26 mouse cellular contexts compared by ENCODE assay signal in the genomic region with DNA sequence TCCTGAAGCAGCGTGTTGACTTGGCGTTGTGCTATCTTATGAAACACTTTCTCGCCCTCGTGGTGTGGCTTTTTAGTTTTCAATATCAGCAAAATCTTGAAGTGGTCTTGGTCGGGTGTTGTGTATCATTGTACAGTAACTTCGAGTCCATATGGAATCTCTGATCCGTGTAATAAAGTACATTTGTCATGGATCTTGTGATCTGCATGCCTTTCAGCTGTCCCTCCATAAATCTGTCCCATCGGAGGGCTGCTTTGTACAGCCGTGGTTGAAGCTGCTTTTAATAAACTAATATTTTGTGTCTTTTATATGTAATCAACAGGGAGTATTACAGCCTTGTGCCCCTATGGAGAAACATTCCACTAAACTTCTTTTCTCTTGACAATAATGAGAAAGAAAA. TPM values are rescaled to one million over a fixed set of nuclear protein-coding genes. Genes with fewer than 3 reads are reported as not detected.
DNase-seq lines count a peak whose midpoint lies in the region; ATAC-seq and TF ChIP-seq lines count a peak whose summit lies in the region.
"Had no signal": no experiment of that assay in that cellular context is flagged by ENCODE, and none has a peak within 500 bp of the region (broad histone marks: within the 10 kb centered on the region; RNA-seq: fewer than 3 reads in every experiment).

No protein-coding gene starts in this region.

- intact Hi-C loops in heart, postnatal 36 days (cut with DNase I), result no loop called here

- 0 out of 2 replicates have a peak overlapping the region, but pooled peaks have one; percentile 3 for H3K4me2 ChIP-seq in embryonic facial prominence, embryonic 15.5 days (replicated peaks)
- H3K4me2 ChIP-seq in limb, embryonic 13.5 days (replicated peaks), result no peak overlapping the region
- H3K4me2 ChIP-seq in myocyte (ENCODE audit: low read depth), result peak overlapping the region; percentile 54
- H3K4me2 ChIP-seq: embryonic facial prominence, embryonic 12.5 days; forebrain, embryonic 13.5 days; heart, embryonic 12.5 days; heart, embryonic 15.5 days; hindbrain, embryonic 14.5 days; intestine, embryonic 15.5 days had no signal

- H3K36me3 ChIP-seq in embryonic facial prominence, embryonic 15.5 days, result no peaks in the 10 kb centered on the region
- H3K36me3 ChIP-seq in limb, embryonic 13.5 days, result peaks cover 9% of the 10 kb centered on the region
- peaks cover 15% of the 10 kb centered on the region for H3K36me3 ChIP-seq in myocyte (ENCODE audit: control insufficient read depth, insufficient read depth)
- no peaks in the 10 kb centered on the region; the same call in 1 of the 2 replicates for H3K36me3 ChIP-seq in kidney, adult 2 months (ENCODE audit: control insufficient read depth, insufficient read depth, low read length)
- H3K36me3 ChIP-seq: embryonic facial prominence, embryonic 12.5 days; heart, embryonic 15.5 days; intestine, embryonic 15.5 days had no signal

- ATAC-seq in embryonic facial prominence, embryonic 15.5 days (ENCODE audit: insufficient number of reproducible peaks, low FRiP score, low TSS enrichment, low read depth), result no peak
- peak; percentile 54 for ATAC-seq in limb, embryonic 13.5 days (ENCODE audit: low FRiP score, low read depth)
- ATAC-seq: activated CD4-positive, CD25-positive, alpha-beta regulatory T cell, adult 4 months; CD4-positive, CD25-positive, alpha-beta regulatory T cell, adult 4 months; forebrain, embryonic 13.5 days; forebrain, embryonic 16.5 days; intestine, embryonic 15.5 days had no signal

- 35% methylated on average over 9 of the region's 9 CpGs for WGBS in embryonic facial prominence, embryonic 15.5 days
- 48% methylated on average over 9 of the region's 9 CpGs for WGBS in limb, embryonic 13.5 days
- WGBS in kidney, adult 2 months, result 64% methylated on average over 9 of the region's 9 CpGs

- peak; percentile 33 for DNase-seq in heart, adult 11 months
- DNase-seq in heart, postnatal 36 days, result no peak
- DNase-seq in spleen, adult 12 weeks (ENCODE audit: low spot score), result no peak
- no peak for DNase-seq in c-Kit-positive CD71-positive TER-119-positive erythroid progenitor cells, embryonic 14.5 days (ENCODE audit: low spot score)
- DNase-seq in kidney, adult 2 months, result no peak
- DNase-seq: adrenal gland, adult 8-10 months; adrenal gland, postnatal 25 days; cerebellum, adult 18-20 months; cerebellum, adult 9-10 months; cerebellum, postnatal 14 days; gastrocnemius, postnatal 10 days; gastrocnemius, postnatal 36 days; heart, postnatal 10 days; heart, postnatal 4 days had no signal

- no peak for TF ChIP-seq POLR2A in myocyte (IDR thresholded peaks at IDR 0.05; ENCODE audit: insufficient read length, low read depth)
- no peak for TF ChIP-seq POLR2A in kidney, adult 2 months (IDR thresholded peaks at IDR 0.05; ENCODE audit: low read depth, low read length)

- no peak overlapping the region for H3K27ac ChIP-seq in embryonic facial prominence, embryonic 15.5 days (replicated peaks)
- no peak overlapping the region for H3K27ac ChIP-seq in limb, embryonic 13.5 days
- no peak overlapping the region for H3K27ac ChIP-seq in kidney, adult 2 months (ENCODE audit: insufficient read depth, low read depth, low read length)
- H3K27ac ChIP-seq: embryonic facial prominence, embryonic 12.5 days; forebrain, embryonic 13.5 days; heart, embryonic 15.5 days; hindbrain, embryonic 14.5 days; intestine, embryonic 15.5 days had no signal

- H3K4me3 ChIP-seq in embryonic facial prominence, embryonic 15.5 days (replicated peaks), result no peak overlapping the region
- H3K4me3 ChIP-seq in limb, embryonic 13.5 days, result no peak overlapping the region
- no peak overlapping the region for H3K4me3 ChIP-seq in myocyte
- H3K4me3 ChIP-seq in kidney, adult 2 months (ENCODE audit: insufficient read depth, low read depth, low read length), result no peak overlapping the region
- H3K4me3 ChIP-seq: embryonic facial prominence, embryonic 12.5 days; forebrain, embryonic 13.5 days; heart, embryonic 12.5 days; heart, embryonic 15.5 days; intestine, embryonic 15.5 days had no signal

- no peak overlapping the region for H3ac ChIP-seq in myocyte (ENCODE audit: control insufficient read depth, insufficient read length)

- H3K27me3 ChIP-seq in embryonic facial prominence, embryonic 15.5 days, result no peaks in the 10 kb centered on the region
- peaks cover 3% of the 10 kb centered on the region; the same call in 1 of the 2 replicates for H3K27me3 ChIP-seq in limb, embryonic 13.5 days
- H3K27me3 ChIP-seq in myocyte (ENCODE audit: control insufficient read depth, insufficient read depth, insufficient read length), result peaks cover 15% of the 10 kb centered on the region
- no peaks in the 10 kb centered on the region for H3K27me3 ChIP-seq in kidney, adult 2 months (replicated peaks; ENCODE audit: control insufficient read depth, insufficient read depth, low read length)
- H3K27me3 ChIP-seq: forebrain, embryonic 13.5 days; heart, embryonic 12.5 days; heart, embryonic 15.5 days; intestine, embryonic 15.5 days had no signal

- H3K4me1 ChIP-seq in embryonic facial prominence, embryonic 15.5 days, result no peaks in the 10 kb centered on the region
- peaks cover 40% of the 10 kb centered on the region for H3K4me1 ChIP-seq in limb, embryonic 13.5 days
- H3K4me1 ChIP-seq in kidney, adult 2 months (ENCODE audit: control insufficient read depth, insufficient read depth, low read length), result no peaks in the 10 kb centered on the region
- H3K4me1 ChIP-seq: forebrain, embryonic 13.5 days had no signal

- TF ChIP-seq CTCF in kidney, adult 2 months (conservative IDR thresholded peaks at IDR 0.05; ENCODE audit: insufficient read depth, insufficient read length, low read depth, low read length), result no peak

- H3K79me2 ChIP-seq in myocyte (ENCODE audit: control insufficient read depth, insufficient read depth), result no peaks in the 10 kb centered on the region

- H3K9me3 ChIP-seq in embryonic facial prominence, embryonic 15.5 days (replicated peaks), result no peaks in the 10 kb centered on the region
- H3K9me3 ChIP-seq in limb, embryonic 13.5 days, result no peaks in the 10 kb centered on the region
- H3K9me3 ChIP-seq: embryonic facial prominence, embryonic 12.5 days; forebrain, embryonic 13.5 days; heart, embryonic 12.5 days; heart, embryonic 15.5 days; intestine, embryonic 15.5 days had no signal

- no peak overlapping the region for H3K9ac ChIP-seq in embryonic facial prominence, embryonic 15.5 days
- no peak overlapping the region for H3K9ac ChIP-seq in limb, embryonic 13.5 days
- H3K9ac ChIP-seq: embryonic facial prominence, embryonic 12.5 days; forebrain, embryonic 13.5 days; heart, embryonic 12.5 days; heart, embryonic 15.5 days; hindbrain, embryonic 14.5 days; intestine, embryonic 15.5 days had no signal

TF ChIP-seq in myocyte, 11 proteins besides CTCF, POLR2A, EP300 and RAD21:
- TF ChIP-seq MYOD1 (IDR thresholded peaks at IDR 0.05; ENCODE audit: control insufficient read depth in 1 of 3, insufficient read length in 2 of 3, low read depth in 2 of 3) (peak in 1 of 3 experiments; percentile 1), MYOG (IDR thresholded peaks at IDR 0.05; ENCODE audit: control insufficient read depth in 1 of 3, insufficient read depth in 1 of 3, insufficient read length in 2 of 3, low read depth in 2 of 3) (no peak)

RNA-seq across cellular contexts. Expression of a gene that starts 10.0 kb away (rescaled TPM):
- total RNA-seq in heart, postnatal 36 days (2021), result 10 to 100 TPM in 1 of 2 experiments, 1 to 10 TPM in 1; 8.7 to 10.5 TPM
- 51.3 and 52.5 TPM in 2 replicates for polyA plus RNA-seq in embryonic facial prominence, embryonic 15.5 days (2015; fragmentation: Nextera tagmentation; extraction: Ambion mirVana)
- polyA plus RNA-seq in limb, embryonic 13.5 days (2015; fragmentation: Nextera tagmentation; extraction: Ambion mirVana), result 48.5 and 50.7 TPM in 2 replicates
- polyA plus RNA-seq in myocyte (2012; fragmentation: generic; extraction: Trizol), result 28.3 TPM
- polyA plus RNA-seq in kidney, adult 2 months (2012; rRNA removed), result 5.9 and 9.5 TPM in 2 replicates

RNA-seq across cellular contexts. Expression of a gene that starts 34.9 kb away (rescaled TPM):
- 1 to 10 TPM; 3.1 to 4.6 TPM for total RNA-seq in heart, postnatal 36 days (2021)
- polyA plus RNA-seq in embryonic facial prominence, embryonic 15.5 days (2015; fragmentation: Nextera tagmentation; extraction: Ambion mirVana), result 2.5 and 2.8 TPM in 2 replicates
- polyA plus RNA-seq in limb, embryonic 13.5 days (2015; fragmentation: Nextera tagmentation; extraction: Ambion mirVana), result 1.6 and 1.8 TPM in 2 replicates
- polyA plus RNA-seq in myocyte (2012; fragmentation: generic; extraction: Trizol), result 0.26 TPM
- polyA plus RNA-seq in kidney, adult 2 months (2012; rRNA removed), result 1.5 and 2.1 TPM in 2 replicates

RNA-seq across cellular contexts. Expression of a gene that starts 35.5 kb away (rescaled TPM):
- total RNA-seq in heart, postnatal 36 days (2021), result 10 to 100 TPM; 94.7 to 99.9 TPM
- polyA plus RNA-seq in embryonic facial prominence, embryonic 15.5 days (2015; fragmentation: Nextera tagmentation; extraction: Ambion mirVana), result 107 and 110 TPM in 2 replicates
- 91.7 and 95.6 TPM in 2 replicates for polyA plus RNA-seq in limb, embryonic 13.5 days (2015; fragmentation: Nextera tagmentation; extraction: Ambion mirVana)
- 229 TPM for polyA plus RNA-seq in myocyte (2012; fragmentation: generic; extraction: Trizol)
- polyA plus RNA-seq in kidney, adult 2 months (2012; rRNA removed), result 1,062 and 1,273 TPM in 2 replicates
